Mouse (Mus musculus) liver, embryonic 14.5 days (tissue): ENCODE data around the gene Ceacam18. TPM values are rescaled to one million over a fixed set of nuclear protein-coding genes. Genes with fewer than 3 reads are reported as not detected.

Source experiments
- ATAC-seq: fragments of 200-750 bp; cut with Nextera tagmentation; 2 replicates; pipeline ENCODE4 v1.8.0; 2017; ENCODE audit warnings: moderate number of reproducible peaks, mild to moderate bottlenecking, moderate library complexity; ENCODE audit not compliant: insufficient read depth
- DNase-seq, 3 experiments: peaks; one replicate each; pipeline ENCODE4 v3.0.0-alpha.2; 2012 to 2013; ENCODE audit warnings: low read depth in 3 of 3, low spot score in 3 of 3
- H3K27ac ChIP-seq: fragments of 300-500 bp; sonication (generic); 2 replicates; pipeline ENCODE4 v1.5.1; 2014; ENCODE audit warnings: moderate library complexity, mild to moderate bottlenecking, control low read depth, inconsistent platforms
- H3K27me3 ChIP-seq: fragments of 300-500 bp; sonication (generic); 2 replicates; pipeline ENCODE4 v1.6.1; 2014; ENCODE audit warnings: mild to moderate bottlenecking, low read length, moderate library complexity; ENCODE audit not compliant: control insufficient read depth, insufficient read depth
- H3K36me3 ChIP-seq: fragments of 300-500 bp; sonication (generic); replicated peaks from 2 replicates; pipeline ENCODE4 v1.6.1; 2014; ENCODE audit warnings: low read depth; ENCODE audit not compliant: control insufficient read depth, insufficient read depth
- H3K4me1 ChIP-seq, 2 experiments: fragments of 200-500 bp in 1 of 2; fragments of 300-500 bp in 1 of 2; sonication (generic) in 1 of 2; replicated peaks; 2 replicates each; pipeline ENCODE4 v1.6.1; 2012 to 2014; ENCODE audit warnings: antibody characterized with exemption in 1 of 2, inconsistent platforms in 1 of 2, low read length in 1 of 2; ENCODE audit not compliant: control insufficient read depth in 2 of 2, insufficient read depth in 2 of 2
- H3K4me2 ChIP-seq: fragments of 300-500 bp; sonication (generic); 2 replicates; pipeline ENCODE4 v1.6.1; 2014; ENCODE audit warnings: low read depth, mild to moderate bottlenecking, control low read depth, moderate library complexity
- H3K4me3 ChIP-seq, 2 experiments: fragments of 200-500 bp in 1 of 2; fragments of 300-500 bp in 1 of 2; sonication (generic) in 1 of 2; 2 replicates each; pipeline ENCODE4 v1.5.1; 2012 to 2014; ENCODE audit warnings: low read depth in 2 of 2, low read length in 2 of 2, mild to moderate bottlenecking in 2 of 2, control low read depth in 1 of 2, inconsistent platforms in 1 of 2, moderate library complexity in 1 of 2; ENCODE audit not compliant: insufficient read depth in 1 of 2
- H3K9ac ChIP-seq: fragments of 300-500 bp; sonication (generic); replicated peaks from 2 replicates; pipeline ENCODE4 v1.6.1; 2014; ENCODE audit warnings: mild to moderate bottlenecking, control low read depth, moderate library complexity
- H3K9me3 ChIP-seq: fragments of 300-500 bp; sonication (generic); 2 replicates; pipeline ENCODE4 v1.6.1; 2016; ENCODE audit warnings: low read length, mixed read lengths; ENCODE audit not compliant: control insufficient read depth
- CTCF ChIP-seq: IDR thresholded peaks from 2 replicates; pipeline ENCODE4 v1.5.1; 2016; ENCODE audit warnings: antibody characterized with exemption, low read depth, control low read depth
- EP300 ChIP-seq: IDR thresholded peaks from 2 replicates; pipeline ENCODE4 v1.6.1; 2016; ENCODE audit warnings: antibody characterized with exemption, low read depth
- WGBS: fragments of 180-500 bp; shearing (Covaris S2); extraction: QIAGEN DNeasy Blood & Tissue Kit; methylation state at CpG from one replicate; pipeline ENCODE4 v1.1.7; 2014; ENCODE audit not compliant: insufficient replicate concordance; 5-methylcytosine and 5-hydroxymethylcytosine counted together
- polyA plus RNA-seq, 2 experiments: library from polyadenylated mRNA; depleted of rRNA in 1 of 2; stranded (reverse) in 1 of 2; unstranded in 1 of 2; fragments of >200 nt; fragmentation: Nextera tagmentation in 1 of 2; extraction: Ambion mirVana in 1 of 2; gene quantifications; 2 replicates each; pipeline versions ENCODE4 v1.2.1 to v1.2.3; 2012 to 2014

Gene Ceacam18
- polyA plus RNA-seq, 2 experiments: 0.08 TPM; not detected in 1

GRCm38 (mm10) chr7:43643046-43643652 is 8.6 kb downstream of the Ceacam18 start:
- no peak overlapping the region for H3K27ac ChIP-seq
- H3K36me3 ChIP-seq: no peaks in the 10 kb centered on the region
- no peak overlapping the region for H3K9ac ChIP-seq
- WGBS: 58% methylated on average over 17 of the region's 17 CpGs
- DNase-seq (no peak), ATAC-seq (no peak)
- no peak overlapping the region for H3K4me2 ChIP-seq
- H3K9me3 ChIP-seq: no peaks in the 10 kb centered on the region
- no peak overlapping the region for H3K4me3 ChIP-seq
- no peaks in the 10 kb centered on the region for H3K27me3 ChIP-seq
- H3K4me1 ChIP-seq: no peaks in the 10 kb centered on the region; a peak in 1 of 4 replicates
- TF ChIP-seq EP300 (no peak), CTCF (no peak)

GRCm38 (mm10) chr7:43652683-43653082 is 18.2 kb downstream of the Ceacam18 start:
- no peak for TF ChIP-seq CTCF
- TF ChIP-seq EP300: no peak
- 64% methylated on average over 6 of the region's 6 CpGs for WGBS
- no peaks in the 10 kb centered on the region for H3K36me3 ChIP-seq
- ATAC-seq: no peak
- no peak overlapping the region for H3K27ac ChIP-seq
- H3K9me3 ChIP-seq: no peaks in the 10 kb centered on the region
- H3K9ac ChIP-seq: no peak overlapping the region
- no peaks in the 10 kb centered on the region for H3K4me1 ChIP-seq
- no peak for DNase-seq
- no peak overlapping the region for H3K4me2 ChIP-seq
- H3K4me3 ChIP-seq: no peak overlapping the region
- H3K27me3 ChIP-seq: no peaks in the 10 kb centered on the region

- Histone ChIP-seq H3K9me3 (no peaks in the 10 kb centered on the region), H3K9ac (no peak overlapping the region), H3K4me3 (no peak overlapping the region), H3K27me3 (no peaks in the 10 kb centered on the region), H3K4me2 (no peak overlapping the region), H3K27ac (no peak overlapping the region), H3K4me1 (no peaks in the 10 kb centered on the region), H3K36me3 (no peaks in the 10 kb centered on the region)
- TF ChIP-seq EP300 (no peak), CTCF (no peak)
- ATAC-seq: no peak
- no peak for DNase-seq
- 26% methylated on average over 3 of the region's 3 CpGs for WGBS
Measured at GRCm38 (mm10) chr7:43654519-43654918, 20.0 kb downstream of the Ceacam18 start.

GRCm38 (mm10) chr7:43656232-43656631 is 21.7 kb downstream of the Ceacam18 start:
- ATAC-seq (no peak), DNase-seq (no peak)
- TF ChIP-seq EP300 (no peak), CTCF (no peak)
- no peak overlapping the region for H3K4me3 ChIP-seq
- no peak overlapping the region for H3K9ac ChIP-seq
- no peaks in the 10 kb centered on the region for H3K4me1 ChIP-seq
- no peak overlapping the region for H3K4me2 ChIP-seq
- H3K27ac ChIP-seq: no peak overlapping the region
- no peaks in the 10 kb centered on the region for H3K27me3 ChIP-seq
- WGBS: 13% methylated on average over 6 of the region's 6 CpGs
- no peaks in the 10 kb centered on the region for H3K9me3 ChIP-seq
- no peaks in the 10 kb centered on the region for H3K36me3 ChIP-seq

- no peaks in the 10 kb centered on the region for H3K9me3 ChIP-seq
- no peaks in the 10 kb centered on the region for H3K36me3 ChIP-seq
- DNase-seq (no peak), ATAC-seq (no peak)
- no peak within 1 kb of the TSS for H3K27ac ChIP-seq
- no peaks in the 10 kb centered on the region for H3K27me3 ChIP-seq
- TF ChIP-seq CTCF (no peak), EP300 (no peak)
- H3K4me3 ChIP-seq: no peak within 1 kb of the TSS
- H3K4me1 ChIP-seq: no peaks in the 10 kb centered on the region
- no peak within 1 kb of the TSS for H3K4me2 ChIP-seq
- WGBS: 16% methylated on average over 1 of the region's 1 CpGs
- no peak within 1 kb of the TSS for H3K9ac ChIP-seq
Measured at GRCm38 (mm10) chr7:43660002-43660401, 25.5 kb downstream of the Ceacam18 start, which contains the start of gene Siglece. Siglece (minus strand) TSS chr7:43660161.
